Mouse (Mus musculus) large intestine, adult 2 months (tissue): ENCODE data around the gene Hdac4. TPM values are rescaled to one million over a fixed set of nuclear protein-coding genes. Genes with fewer than 3 reads are reported as not detected.

Experiments used
- DNase-seq: peaks from one replicate; pipeline ENCODE4 v3.0.0-alpha.2; 2012; ENCODE audit warnings: low read depth, low spot score
- WGBS: fragments of 180-500 bp; shearing (Covaris S2); methylation state at CpG from one replicate; pipeline ENCODE4 v1.1.7; 2018; 5-methylcytosine and 5-hydroxymethylcytosine counted together
- polyA plus RNA-seq: library from polyadenylated mRNA; depleted of rRNA; stranded (reverse); fragments of >200 nt; gene quantifications from 2 replicates; pipeline ENCODE4 v1.2.3, GENCODE M21; 2012

The Hdac4 gene
- polyA plus RNA-seq, 1 experiment: 9.3 TPM

DNA sequence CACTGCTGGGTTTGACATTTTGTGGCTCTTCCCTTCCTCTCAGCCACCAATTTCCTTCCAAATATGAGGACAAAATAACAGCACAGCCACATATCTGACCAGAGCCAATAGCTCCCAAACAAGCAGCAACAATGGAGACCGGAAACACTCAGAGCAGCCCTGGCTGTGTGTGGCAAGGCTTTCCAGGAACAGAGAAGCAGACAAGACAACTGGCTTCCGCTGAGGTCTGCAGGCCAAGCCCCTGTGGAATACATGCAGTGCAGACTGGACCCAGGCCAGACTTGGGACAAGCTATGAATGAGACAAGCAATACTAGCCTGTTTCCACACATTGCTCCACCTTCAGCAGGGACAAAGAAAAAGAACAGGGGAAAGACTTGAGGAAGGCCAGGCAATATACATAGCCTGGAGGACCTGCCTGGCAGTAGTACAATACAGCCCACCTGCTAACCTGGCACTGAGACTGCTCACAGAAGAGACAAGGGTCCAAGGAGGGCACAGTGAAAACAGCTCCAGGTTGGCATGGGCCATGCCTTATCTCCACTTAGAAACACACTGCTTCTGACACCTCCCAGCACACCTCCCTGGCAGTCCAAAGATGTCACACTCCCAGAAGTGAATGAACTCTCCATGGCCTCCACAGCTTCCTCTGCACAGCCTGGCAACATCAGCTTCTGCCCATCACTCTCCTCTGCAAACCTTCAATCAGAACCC is 58.2 kb downstream of the Hdac4 start:
- WGBS: 68% methylated on average over 2 of the region's 2 CpGs
- no peak for DNase-seq

DNA sequence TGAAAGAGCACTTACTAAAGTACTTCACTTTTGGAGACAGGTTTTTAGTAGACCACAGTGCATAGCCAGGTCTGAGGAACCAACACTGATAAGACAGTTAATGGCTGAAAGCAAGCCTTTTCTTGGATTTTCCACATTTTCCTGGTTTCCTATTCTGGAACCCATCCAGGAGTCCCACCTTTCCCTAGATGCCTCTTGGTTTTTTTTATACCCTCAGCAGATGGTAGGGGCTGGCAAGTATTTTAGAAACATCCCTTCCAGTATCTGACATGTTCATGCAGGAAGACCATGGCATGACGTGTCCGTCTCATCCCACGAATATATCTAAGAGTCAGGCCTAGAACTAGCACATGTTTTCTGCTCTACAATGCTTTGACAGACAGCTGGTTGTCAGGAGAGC is 59.1 kb downstream of the Hdac4 start:
- no peak for DNase-seq
- 95% methylated on average over 3 of the region's 3 CpGs for WGBS

DNA sequence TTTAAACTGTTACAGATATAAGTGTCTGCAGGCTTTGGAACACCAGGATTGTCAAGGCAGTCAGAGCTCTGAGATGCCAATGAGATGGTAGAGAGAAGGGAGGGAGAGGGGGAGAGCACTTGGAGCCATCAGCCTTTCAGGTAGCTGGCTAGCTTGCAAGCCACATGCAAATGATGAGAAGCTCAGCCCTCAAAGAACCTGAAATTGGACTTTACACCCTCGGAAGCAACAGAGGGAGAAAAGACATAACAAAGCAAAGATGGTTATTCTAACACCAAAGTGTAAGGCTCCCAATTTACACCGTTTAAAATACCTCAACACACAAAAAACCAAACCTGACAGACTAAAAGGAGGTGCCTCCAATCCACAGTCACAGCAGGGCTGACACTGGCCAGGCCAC is 63.3 kb downstream of the Hdac4 start:
- DNase-seq: no peak
- WGBS: 34% methylated on average over 2 of the region's 2 CpGs

DNA sequence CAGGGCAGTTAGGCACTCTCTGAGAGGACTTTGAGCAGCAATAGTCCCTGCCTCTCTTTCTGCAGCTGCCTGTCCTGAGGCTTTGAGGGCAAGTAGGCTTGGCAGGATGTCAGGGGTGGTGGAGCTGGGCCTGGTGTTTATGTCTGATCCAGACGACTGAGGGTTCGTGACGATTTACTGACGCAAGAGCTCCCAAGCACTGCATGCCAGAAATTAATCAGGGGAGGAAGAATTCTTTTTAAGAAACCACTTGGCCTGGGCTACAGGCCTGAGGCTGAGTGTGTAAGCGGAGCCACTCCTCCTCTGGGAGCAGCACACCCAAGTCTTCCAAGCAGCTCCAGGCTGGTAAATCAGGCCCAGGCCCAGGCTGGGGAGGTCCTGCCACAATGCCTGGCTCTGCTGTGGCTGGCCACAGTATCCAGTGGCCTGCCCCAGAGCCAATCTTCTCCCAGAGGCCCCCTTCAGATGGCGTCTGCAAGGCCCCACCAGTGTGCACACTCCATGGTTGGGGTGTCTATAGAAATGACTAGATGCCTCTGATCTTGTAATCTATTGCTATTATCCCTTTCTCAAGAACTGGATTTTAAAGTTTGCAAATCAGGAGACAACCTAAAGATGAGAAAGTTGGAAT is 64.9 kb downstream of the Hdac4 start:
- DNase-seq: no peak
- 15% methylated on average over 6 of the region's 6 CpGs for WGBS

DNA sequence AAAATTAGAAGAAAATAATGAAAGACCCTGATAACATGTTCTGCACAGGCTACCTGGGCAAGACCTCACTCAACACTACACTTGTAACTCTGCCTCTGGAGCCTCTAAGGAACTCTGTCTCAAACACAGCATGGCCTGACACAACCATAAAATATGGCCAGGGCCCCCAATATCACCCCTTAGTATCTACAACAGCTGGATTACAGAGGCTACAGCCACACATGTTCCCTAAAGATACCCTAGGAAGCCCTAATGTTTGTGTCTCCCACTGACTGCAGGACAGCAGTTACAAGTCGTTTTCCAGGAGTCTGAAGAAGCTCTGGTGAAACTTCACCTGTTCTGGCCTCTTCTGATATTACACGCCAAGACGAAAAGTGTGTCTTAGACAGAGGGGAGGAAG is 65.7 kb downstream of the Hdac4 start:
- 72% methylated on average over 3 of the region's 3 CpGs for WGBS

DNA sequence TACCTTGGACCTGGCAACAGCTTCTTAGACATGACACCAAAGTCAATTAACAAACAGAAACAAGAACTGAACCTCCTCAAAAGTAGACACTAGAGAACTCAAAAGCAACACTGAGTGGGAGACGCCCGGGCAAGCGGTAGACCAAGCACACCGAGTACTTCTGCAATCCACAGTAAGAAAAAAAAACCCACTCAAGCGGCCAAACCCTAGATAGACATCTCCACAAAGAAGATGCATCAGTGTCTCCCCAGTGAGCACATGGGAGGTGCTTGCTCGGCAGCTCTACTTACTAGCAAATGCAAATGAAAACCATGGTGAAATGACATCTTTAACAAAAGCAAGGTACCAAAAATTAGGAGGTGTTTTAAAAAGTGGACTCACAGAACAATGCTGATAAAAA is 67.7 kb downstream of the Hdac4 start:
- no peak for DNase-seq
- 71% methylated on average over 6 of the region's 6 CpGs for WGBS

More for the DNA sequence above, 65.7 kb downstream of the Hdac4 start:
- no peak for DNase-seq

DNA sequence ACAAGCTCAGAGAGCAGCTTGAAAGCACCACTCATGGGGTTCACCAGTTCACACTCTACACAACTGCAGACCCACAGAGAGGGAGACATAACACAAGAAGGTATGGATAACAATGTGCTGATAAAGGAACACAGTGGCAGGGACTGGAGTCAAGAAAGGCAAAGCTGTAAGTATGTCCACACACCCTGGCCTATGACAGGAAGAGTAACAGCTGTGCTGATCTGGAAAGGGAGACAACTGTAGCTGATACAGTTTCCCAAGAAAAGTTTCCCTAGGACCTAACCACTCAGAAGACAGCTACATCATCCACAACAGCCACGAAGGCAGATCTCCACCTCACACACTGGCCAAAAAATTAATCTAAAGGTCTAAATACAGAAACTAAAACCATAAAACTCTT is 68.1 kb downstream of the Hdac4 start:
- no peak for DNase-seq
- 49% methylated on average over 1 of the region's 1 CpGs for WGBS

DNA sequence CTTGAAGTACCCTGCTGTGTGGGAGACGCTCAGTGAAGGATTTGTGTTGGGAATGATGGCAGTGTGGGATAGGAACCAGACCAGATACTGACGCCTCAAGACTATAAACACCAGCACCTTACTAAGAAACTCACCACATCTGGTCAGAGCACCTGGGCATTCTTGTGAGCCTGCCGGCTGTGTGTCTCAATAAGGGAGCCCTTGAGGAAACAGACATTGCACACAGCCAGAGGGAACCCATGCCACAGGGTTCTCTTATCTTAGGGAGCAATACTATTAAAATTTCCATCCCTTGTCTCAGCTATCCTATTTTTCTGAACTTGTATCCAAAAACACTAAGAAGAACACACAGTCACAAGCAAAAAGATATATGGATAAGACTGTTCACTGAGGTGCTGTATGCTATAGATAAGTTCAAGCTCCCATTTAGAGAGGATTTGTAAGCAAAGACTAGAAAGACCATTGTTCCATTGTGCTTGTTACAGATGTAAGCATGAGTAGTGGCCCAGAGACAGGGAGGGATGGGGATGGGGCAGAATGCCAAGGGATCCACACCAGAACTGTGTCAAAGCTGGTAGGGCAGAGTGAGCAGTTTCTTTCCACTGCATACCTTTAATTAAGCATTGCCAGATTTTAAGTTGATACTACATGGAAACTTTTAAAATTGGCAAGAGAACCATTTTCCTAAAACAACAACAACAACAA is 70.8 kb downstream of the Hdac4 start:
- WGBS: 72% methylated on average over 3 of the region's 3 CpGs

DNA sequence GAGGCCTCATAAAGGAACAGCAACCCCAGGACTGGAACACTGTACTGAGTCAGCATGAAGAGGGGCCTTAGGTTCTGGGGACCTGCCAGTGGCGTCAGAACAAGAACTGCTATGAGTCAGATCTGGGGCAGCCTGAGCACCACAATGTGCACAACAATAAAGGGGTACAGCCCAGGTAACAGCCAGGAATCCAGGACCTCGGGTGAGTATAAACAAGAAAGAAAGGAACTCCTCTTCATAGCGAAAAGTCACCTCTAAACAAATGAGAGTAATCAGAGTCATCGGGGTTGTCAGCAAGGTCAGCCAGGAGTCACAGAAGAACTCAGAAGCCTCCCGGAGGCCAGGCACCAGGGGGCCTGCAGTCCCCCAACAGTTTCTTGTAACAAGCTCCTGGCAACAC is 76.2 kb downstream of the Hdac4 start:
- WGBS: 61% methylated on average over 5 of the region's 5 CpGs
- DNase-seq: no peak

More for the DNA sequence above, 70.8 kb downstream of the Hdac4 start:
- DNase-seq: no peak

DNA sequence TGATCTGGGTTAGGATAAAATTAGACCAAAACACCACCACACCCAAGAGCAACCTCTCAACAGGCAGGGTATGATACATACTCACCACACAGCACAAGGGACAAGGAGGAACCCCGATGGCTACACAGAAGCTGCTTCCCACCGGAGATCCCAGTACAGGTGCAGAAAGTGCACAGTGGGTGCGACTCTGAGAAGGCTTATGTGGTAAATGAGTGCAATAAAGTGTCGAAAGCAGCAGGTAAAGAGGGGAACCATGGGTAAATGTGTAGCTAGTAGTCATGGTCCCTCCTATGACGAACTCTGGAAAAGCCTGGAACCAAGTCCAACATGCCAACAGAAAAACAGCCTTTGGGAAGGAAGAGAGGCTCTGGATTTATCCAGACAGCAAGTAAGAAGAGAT is 77.9 kb downstream of the Hdac4 start:
- DNase-seq: no peak
- 43% methylated on average over 5 of the region's 5 CpGs for WGBS

DNA sequence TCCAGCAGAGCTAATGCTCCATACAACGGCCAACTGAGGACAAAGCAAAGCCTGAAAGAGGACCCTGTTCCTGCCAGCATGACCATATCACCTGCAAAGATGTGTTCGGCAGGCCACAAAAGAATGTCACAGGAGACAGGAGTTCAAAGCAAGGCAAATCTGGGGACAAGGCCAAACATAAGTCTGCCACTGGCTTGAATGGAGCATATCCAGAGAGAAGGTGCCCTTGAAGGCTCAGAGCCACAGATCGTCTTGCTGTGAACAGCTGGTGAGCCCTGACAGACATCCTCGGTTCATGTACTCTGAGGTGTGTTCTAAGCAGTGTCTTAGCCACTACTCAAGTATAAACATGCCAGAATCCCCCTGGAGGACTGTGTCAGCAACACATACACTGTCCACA is 79.3 kb downstream of the Hdac4 start:
- no peak for DNase-seq
- 89% methylated on average over 4 of the region's 4 CpGs for WGBS

DNA sequence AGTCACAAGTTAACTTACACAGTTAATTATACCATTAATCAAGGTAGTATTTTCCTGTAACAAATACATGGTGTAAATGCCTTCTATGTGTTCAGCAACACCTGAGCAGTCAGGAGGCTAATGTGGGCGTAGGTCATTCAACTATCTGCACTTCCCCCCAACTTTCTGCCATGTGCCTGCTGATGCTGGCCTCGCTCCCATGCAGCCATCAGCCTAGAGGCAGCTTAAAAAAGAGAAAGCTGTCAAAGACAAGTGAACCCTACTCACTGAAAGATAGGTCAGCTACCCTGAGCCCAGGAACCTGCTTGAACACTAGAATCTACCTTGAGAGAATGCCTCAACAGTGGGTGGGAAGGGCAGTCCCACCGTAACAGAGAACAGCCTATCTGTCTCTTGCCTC is 81.4 kb downstream of the Hdac4 start:
- DNase-seq: no peak
- WGBS: 81% methylated on average over 3 of the region's 3 CpGs

DNA sequence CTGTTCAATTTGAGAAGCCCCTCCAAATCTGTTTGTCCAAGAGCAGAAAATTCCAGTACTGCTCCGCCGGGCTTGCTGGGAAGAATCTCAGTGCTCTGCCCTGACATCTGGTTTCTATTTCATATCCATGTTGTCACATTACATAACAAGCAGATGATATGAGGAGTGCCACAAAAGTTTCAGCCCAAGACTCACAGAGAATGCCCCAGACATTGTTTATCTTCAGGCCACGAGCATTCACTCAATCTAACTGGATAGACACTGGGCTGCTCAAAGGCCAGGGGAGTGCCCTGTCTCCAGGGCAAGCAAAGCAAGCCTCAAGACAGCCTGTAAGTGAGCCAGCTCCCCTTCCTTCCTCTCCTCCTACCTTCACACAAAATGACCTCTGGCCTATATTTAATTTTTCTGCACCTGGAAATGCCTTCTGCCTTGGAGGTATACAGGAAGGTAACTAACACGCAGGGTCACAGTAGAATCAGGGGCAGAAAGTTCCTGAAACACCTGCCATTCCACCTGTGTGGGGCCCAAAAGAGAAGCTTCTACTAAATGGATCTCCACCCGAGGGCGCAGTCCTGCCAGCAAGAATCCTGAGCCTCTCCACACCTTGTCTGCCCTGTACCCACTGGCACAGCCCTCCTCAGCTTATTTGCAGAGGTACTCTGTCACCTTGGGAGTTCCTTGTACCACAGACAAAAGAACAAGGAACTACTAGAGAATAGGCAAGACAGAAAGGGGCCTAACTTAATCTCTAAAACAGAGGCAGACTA is 82.1 kb downstream of the Hdac4 start:
- no peak for DNase-seq
- 39% methylated on average over 6 of the region's 6 CpGs for WGBS

DNA sequence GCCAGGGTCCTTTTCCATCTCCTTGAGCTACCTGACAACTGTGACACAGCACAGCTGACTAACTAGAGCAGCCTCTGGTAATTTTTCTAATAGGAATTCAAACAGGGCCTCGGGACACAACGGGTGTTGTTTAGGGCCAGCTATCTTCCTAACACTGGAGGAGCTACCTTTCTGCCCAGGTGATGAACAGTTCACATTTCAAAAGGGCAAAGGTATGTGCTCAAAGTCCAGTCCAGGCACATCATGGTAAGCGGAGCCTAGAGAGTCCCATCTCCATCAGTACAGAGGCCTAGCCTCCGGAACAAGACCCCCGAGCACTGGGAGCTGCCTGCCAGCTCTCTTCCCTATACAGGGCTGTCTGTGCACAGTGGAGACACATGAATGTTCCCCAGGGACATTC is 82.9 kb downstream of the Hdac4 start:
- 73% methylated on average over 5 of the region's 5 CpGs for WGBS
- no peak for DNase-seq

DNA sequence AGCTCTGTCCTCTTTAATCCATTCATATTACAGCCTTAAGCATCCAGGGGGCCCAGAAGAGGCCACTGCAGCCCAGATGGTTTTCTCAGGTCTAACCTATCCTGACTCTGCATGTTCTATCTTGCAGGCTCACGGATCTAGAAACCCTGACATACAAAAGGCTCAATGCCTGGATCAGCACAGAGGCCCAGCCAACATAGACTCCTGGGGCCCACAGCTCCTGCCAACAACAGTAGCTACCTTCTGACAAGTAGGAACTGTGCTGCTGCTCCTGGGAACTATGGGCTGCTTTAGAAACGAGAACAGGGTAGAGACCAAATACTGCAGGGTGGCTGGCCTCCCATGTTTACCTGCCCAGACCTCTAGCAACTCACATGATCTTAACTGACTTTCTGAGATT is 83.9 kb downstream of the Hdac4 start:
- 69% methylated on average over 2 of the region's 2 CpGs for WGBS
- no peak for DNase-seq

DNA sequence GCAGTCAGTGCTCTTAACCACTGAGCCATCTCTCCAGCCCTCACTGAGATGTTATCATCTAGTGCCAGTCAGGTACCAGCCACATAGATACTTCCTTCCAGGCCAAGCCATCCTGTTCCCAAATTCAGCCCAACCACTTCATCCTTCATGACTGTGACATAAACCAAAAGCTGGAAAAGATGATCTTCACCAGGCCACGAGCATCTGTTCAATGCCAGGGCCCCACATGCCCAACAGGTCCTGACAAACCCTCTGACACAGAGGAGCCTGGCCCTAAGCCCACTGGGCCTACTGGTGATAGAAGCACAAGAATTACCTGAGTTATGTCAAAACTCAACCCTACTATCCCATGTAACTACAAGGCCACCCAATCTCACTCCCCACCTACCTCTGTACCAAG is 84.5 kb downstream of the Hdac4 start:
- 81% methylated on average over 1 of the region's 1 CpGs for WGBS
- DNase-seq: no peak

DNA sequence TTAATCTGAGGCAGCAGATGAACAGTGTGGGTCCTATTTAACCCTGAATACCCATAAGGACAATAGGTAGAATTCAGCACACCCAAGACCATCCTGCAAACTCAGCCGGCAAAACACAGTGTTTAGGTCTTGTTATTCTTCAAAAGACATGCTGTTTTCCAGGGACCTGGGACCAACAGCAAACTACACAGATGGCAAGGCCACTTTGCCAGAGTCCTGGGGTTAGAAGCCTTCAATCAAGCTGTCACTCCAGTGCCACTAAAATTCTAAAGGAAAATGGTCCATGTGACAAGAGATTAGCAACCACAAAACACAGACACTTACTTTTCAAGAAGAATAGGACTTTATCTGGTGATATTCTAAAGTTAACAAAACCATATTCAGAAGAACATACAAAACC is 86.3 kb downstream of the Hdac4 start:
- 91% methylated on average over 1 of the region's 1 CpGs for WGBS
- no peak for DNase-seq

DNA sequence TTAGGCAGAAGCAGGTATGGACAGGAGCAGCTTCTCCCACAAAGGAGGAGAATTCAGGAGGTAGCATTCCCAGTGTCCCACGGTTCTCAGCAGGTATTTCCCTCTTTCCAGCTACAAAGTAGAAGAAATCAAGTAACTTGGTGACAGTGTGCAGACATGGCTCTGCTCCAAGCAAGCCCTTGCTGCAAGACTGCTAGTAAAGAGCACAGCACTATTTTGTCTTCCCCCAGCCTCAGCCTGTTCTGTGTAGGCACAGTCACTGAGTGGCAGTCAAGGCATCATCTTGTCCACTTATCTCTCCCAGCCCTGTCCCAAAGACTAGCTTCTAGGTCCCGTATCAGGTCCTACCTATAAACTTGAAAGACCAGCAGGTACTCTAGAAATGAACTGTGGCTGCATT is 86.9 kb downstream of the Hdac4 start:
- 80% methylated on average over 2 of the region's 2 CpGs for WGBS
- no peak for DNase-seq

DNA sequence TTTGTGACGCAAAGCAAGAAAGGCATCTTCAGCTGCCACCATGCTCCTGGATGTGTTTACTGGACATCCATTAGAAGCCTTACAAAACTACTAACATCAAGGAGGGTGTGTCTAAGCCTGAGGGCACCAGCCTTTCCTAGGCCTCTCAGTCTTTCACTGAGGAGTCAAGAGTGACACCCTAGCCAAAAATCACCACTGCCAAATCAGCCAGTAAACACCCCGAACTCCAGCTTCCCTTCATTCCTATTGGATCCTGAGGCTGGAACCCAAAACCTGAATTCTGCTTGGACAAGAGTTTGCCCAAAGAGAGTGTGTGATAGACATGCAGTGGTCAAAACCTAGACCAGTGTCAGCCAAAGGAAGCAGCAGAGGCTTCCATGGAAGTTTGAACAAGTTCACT is 87.5 kb downstream of the Hdac4 start:
- 92% methylated on average over 2 of the region's 2 CpGs for WGBS
- DNase-seq: no peak

DNA sequence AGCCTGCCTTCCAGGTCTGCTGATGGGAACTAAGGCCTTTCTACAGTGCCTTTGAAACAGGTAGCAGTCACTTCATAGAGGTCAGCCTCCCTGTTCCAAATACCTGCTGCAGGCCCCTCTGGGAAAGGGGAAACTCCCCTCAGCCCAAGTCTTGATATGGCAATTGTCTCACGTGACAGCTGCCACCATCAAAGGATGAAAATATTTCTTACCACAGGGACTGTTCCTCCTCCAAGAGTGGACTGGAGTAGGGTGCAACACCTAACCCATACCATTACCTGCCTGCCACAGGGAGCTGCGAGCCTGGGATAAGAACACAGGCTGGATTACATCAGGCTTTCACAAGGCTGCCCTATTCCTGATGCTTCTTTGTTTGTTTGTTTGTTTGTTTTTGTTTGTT is 88.0 kb downstream of the Hdac4 start:
- DNase-seq: no peak
- 84% methylated on average over 2 of the region's 2 CpGs for WGBS
